Mouse (Mus musculus): Measurements from ENCODE around the gene Vnn3.

- TF ChIP-seq POLR2A (IDR thresholded peaks at IDR 0.05; ENCODE audit: extremely low read depth, insufficient read depth, low read length): no peak
- TF ChIP-seq CTCF (IDR thresholded peaks at IDR 0.05; ENCODE audit: low read depth, low read length): no peak
Measured at GRCm38 (mm10) chr10:23802911-23803310, 48.4 kb upstream of the Vnn3 start.

Data from liver, adult 2 months (tissue).